Mouse (Mus musculus): ENCODE results near the gene Gm3183. TPM values are rescaled to one million over a fixed set of nuclear protein-coding genes. Genes with fewer than 3 reads are reported as not detected.

The Gm3183 gene
- polyA plus RNA-seq (2015; fragmentation: Nextera tagmentation; extraction: Ambion mirVana) = not detected in 2 replicates

GRCm38 (mm10) chr5:94865136-94865535 is at the start of gene Gm3183:
TSS of gene Gm3183 (plus strand) at chr5:94865436.

Other genes starting within 250 kb of the Gm3183 start
- gene Gm3147, start 249.1 kb upstream of the Gm3183 start, polyA plus RNA-seq (2015; fragmentation: Nextera tagmentation; extraction: Ambion mirVana) = not detected in 2 replicates
- gene Gm6509, start 241.5 kb upstream of the Gm3183 start, polyA plus RNA-seq (2015; fragmentation: Nextera tagmentation; extraction: Ambion mirVana) = not detected in 2 replicates
- not detected in 2 replicates for gene Gm6205, start 217.1 kb upstream of the Gm3183 start, polyA plus RNA-seq (2015; fragmentation: Nextera tagmentation; extraction: Ambion mirVana)
- not detected in 2 replicates for gene Gm6367, start 123.2 kb downstream of the Gm3183 start, polyA plus RNA-seq (2015; fragmentation: Nextera tagmentation; extraction: Ambion mirVana)
- gene Gm7942, start 241.5 kb downstream of the Gm3183 start, polyA plus RNA-seq (2015; fragmentation: Nextera tagmentation; extraction: Ambion mirVana) = not detected in 2 replicates

All from adrenal gland, postnatal 0 days (tissue).